Mouse (Mus musculus) liver, embryonic 14.5 days (tissue): ENCODE results near the gene Olfr351. TPM values are rescaled to one million over a fixed set of nuclear protein-coding genes. Genes with fewer than 3 reads are reported as not detected.

Experiments
- ATAC-seq: fragments of 200-750 bp; cut with Nextera tagmentation; 2 replicates; pipeline ENCODE4 v1.8.0; 2017; ENCODE audit warnings: moderate number of reproducible peaks, mild to moderate bottlenecking, moderate library complexity; ENCODE audit not compliant: insufficient read depth
- DNase-seq, 3 experiments: peaks; one replicate each; pipeline ENCODE4 v3.0.0-alpha.2; 2012 to 2013; ENCODE audit warnings: low read depth in 3 of 3, low spot score in 3 of 3
- H3K27ac ChIP-seq: fragments of 300-500 bp; sonication (generic); 2 replicates; pipeline ENCODE4 v1.5.1; 2014; ENCODE audit warnings: moderate library complexity, mild to moderate bottlenecking, control low read depth, inconsistent platforms
- H3K27me3 ChIP-seq: fragments of 300-500 bp; sonication (generic); 2 replicates; pipeline ENCODE4 v1.6.1; 2014; ENCODE audit warnings: mild to moderate bottlenecking, low read length, moderate library complexity; ENCODE audit not compliant: control insufficient read depth, insufficient read depth
- H3K36me3 ChIP-seq: fragments of 300-500 bp; sonication (generic); replicated peaks from 2 replicates; pipeline ENCODE4 v1.6.1; 2014; ENCODE audit warnings: low read depth; ENCODE audit not compliant: control insufficient read depth, insufficient read depth
- H3K4me1 ChIP-seq, 2 experiments: fragments of 200-500 bp in 1 of 2; fragments of 300-500 bp in 1 of 2; sonication (generic) in 1 of 2; replicated peaks; 2 replicates each; pipeline ENCODE4 v1.6.1; 2012 to 2014; ENCODE audit warnings: antibody characterized with exemption in 1 of 2, inconsistent platforms in 1 of 2, low read length in 1 of 2; ENCODE audit not compliant: control insufficient read depth in 2 of 2, insufficient read depth in 2 of 2
- H3K4me2 ChIP-seq: fragments of 300-500 bp; sonication (generic); 2 replicates; pipeline ENCODE4 v1.6.1; 2014; ENCODE audit warnings: low read depth, mild to moderate bottlenecking, control low read depth, moderate library complexity
- H3K4me3 ChIP-seq, 2 experiments: fragments of 200-500 bp in 1 of 2; fragments of 300-500 bp in 1 of 2; sonication (generic) in 1 of 2; 2 replicates each; pipeline ENCODE4 v1.5.1; 2012 to 2014; ENCODE audit warnings: low read depth in 2 of 2, low read length in 2 of 2, mild to moderate bottlenecking in 2 of 2, control low read depth in 1 of 2, inconsistent platforms in 1 of 2, moderate library complexity in 1 of 2; ENCODE audit not compliant: insufficient read depth in 1 of 2
- H3K9ac ChIP-seq: fragments of 300-500 bp; sonication (generic); replicated peaks from 2 replicates; pipeline ENCODE4 v1.6.1; 2014; ENCODE audit warnings: mild to moderate bottlenecking, control low read depth, moderate library complexity
- H3K9me3 ChIP-seq: fragments of 300-500 bp; sonication (generic); 2 replicates; pipeline ENCODE4 v1.6.1; 2016; ENCODE audit warnings: low read length, mixed read lengths; ENCODE audit not compliant: control insufficient read depth
- CTCF ChIP-seq: IDR thresholded peaks from 2 replicates; pipeline ENCODE4 v1.5.1; 2016; ENCODE audit warnings: antibody characterized with exemption, low read depth, control low read depth
- EP300 ChIP-seq: IDR thresholded peaks from 2 replicates; pipeline ENCODE4 v1.6.1; 2016; ENCODE audit warnings: antibody characterized with exemption, low read depth
- WGBS: fragments of 180-500 bp; shearing (Covaris S2); extraction: QIAGEN DNeasy Blood & Tissue Kit; methylation state at CpG from one replicate; pipeline ENCODE4 v1.1.7; 2014; ENCODE audit not compliant: insufficient replicate concordance; 5-methylcytosine and 5-hydroxymethylcytosine counted together
- polyA plus RNA-seq, 2 experiments: library from polyadenylated mRNA; depleted of rRNA in 1 of 2; stranded (reverse) in 1 of 2; unstranded in 1 of 2; fragments of >200 nt; fragmentation: Nextera tagmentation in 1 of 2; extraction: Ambion mirVana in 1 of 2; gene quantifications; 2 replicates each; pipeline versions ENCODE4 v1.2.1 to v1.2.3; 2012 to 2014

The Olfr351 gene
- polyA plus RNA-seq, 2 experiments, result not detected

GRCm38 (mm10) chr2:36846010-36846409, 16.4 kb downstream of the Olfr351 start, which contains the start of gene Olfr350:
TSS of gene Olfr350 (plus strand) at chr2:36846310.
- Histone ChIP-seq H3K9me3 (no peaks in the 10 kb centered on the region), H3K27ac (no peak within 1 kb of the TSS), H3K36me3 (no peaks in the 10 kb centered on the region), H3K4me2 (no peak within 1 kb of the TSS), H3K4me1 (no peaks in the 10 kb centered on the region), H3K27me3 (no peaks in the 10 kb centered on the region), H3K9ac (no peak within 1 kb of the TSS), H3K4me3 (no peak within 1 kb of the TSS)
- ATAC-seq (no peak), DNase-seq (no peak)
- WGBS, result 55% methylated on average over 1 of the region's 1 CpGs
- no peak for TF ChIP-seq CTCF
- no peak for TF ChIP-seq EP300

DNA sequence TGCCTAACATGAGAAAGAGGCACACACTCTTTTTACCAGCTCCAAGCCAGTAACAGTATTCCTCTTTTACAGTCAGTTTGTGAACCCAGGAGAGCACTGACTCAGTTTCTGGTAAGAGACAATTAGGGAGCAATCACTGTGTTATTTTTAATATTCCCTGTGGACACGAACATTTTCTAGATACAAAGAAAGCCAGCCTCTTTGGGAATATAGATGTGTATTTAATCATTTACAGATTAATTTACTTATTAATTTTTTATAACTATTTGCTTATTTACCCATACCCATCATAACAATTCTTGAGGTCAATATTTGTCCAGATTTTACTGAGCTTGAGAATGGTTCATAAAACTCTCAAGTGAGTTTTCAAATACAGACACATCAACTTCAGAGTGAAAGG, 45.5 kb downstream of the Olfr351 start, which contains the start of gene Olfr3:
TSS of gene Olfr3 (minus strand) at position 101 of the 400 bp plus-strand sequence.
- Histone ChIP-seq H3K27ac (no peak within 1 kb of the TSS), H3K4me1 (no peaks in the 10 kb centered on the region), H3K36me3 (no peaks in the 10 kb centered on the region), H3K9ac (no peak within 1 kb of the TSS), H3K9me3 (no peaks in the 10 kb centered on the region), H3K27me3 (no peaks in the 10 kb centered on the region), H3K4me3 (no peak within 1 kb of the TSS), H3K4me2 (no peak within 1 kb of the TSS)
- WGBS, result 36% methylated on average over 1 of the region's 1 CpGs
- no peak for DNase-seq
- TF ChIP-seq CTCF (no peak), EP300 (no peak)
- no peak for ATAC-seq

Other genes starting within 250 kb of the Olfr351 start
- not detected in 2 replicates for gene Olfr345, start 222.6 kb downstream of the Olfr351 start, polyA plus RNA-seq (2012; rRNA removed)
- not detected in 2 replicates for gene Olfr345, start 222.6 kb downstream of the Olfr351 start, polyA plus RNA-seq (2014; fragmentation: Nextera tagmentation; extraction: Ambion mirVana)
- gene Olfr346, start 176.9 kb downstream of the Olfr351 start, polyA plus RNA-seq (2012; rRNA removed), result not detected in 2 replicates
- gene Olfr346, start 176.9 kb downstream of the Olfr351 start, polyA plus RNA-seq (2014; fragmentation: Nextera tagmentation; extraction: Ambion mirVana), result not detected in 2 replicates
- gene Olfr347, start 130.8 kb downstream of the Olfr351 start, polyA plus RNA-seq (2012; rRNA removed), result not detected in 2 replicates
- not detected in 2 replicates for gene Olfr347, start 130.8 kb downstream of the Olfr351 start, polyA plus RNA-seq (2014; fragmentation: Nextera tagmentation; extraction: Ambion mirVana)
- gene Olfr348, start 78.4 kb downstream of the Olfr351 start, polyA plus RNA-seq (2012; rRNA removed), result not detected in 2 replicates
- not detected in 2 replicates for gene Olfr348, start 78.4 kb downstream of the Olfr351 start, polyA plus RNA-seq (2014; fragmentation: Nextera tagmentation; extraction: Ambion mirVana)
- not detected in 2 replicates for gene Olfr50, start 72.1 kb downstream of the Olfr351 start, polyA plus RNA-seq (2012; rRNA removed)
- gene Olfr50, start 72.1 kb downstream of the Olfr351 start, polyA plus RNA-seq (2014; fragmentation: Nextera tagmentation; extraction: Ambion mirVana), result not detected in 2 replicates
- not detected in 2 replicates for gene Olfr3, start 45.6 kb downstream of the Olfr351 start, polyA plus RNA-seq (2012; rRNA removed)
- gene Olfr3, start 45.6 kb downstream of the Olfr351 start, polyA plus RNA-seq (2014; fragmentation: Nextera tagmentation; extraction: Ambion mirVana), result not detected in 2 replicates
- gene Olfr350, start 16.4 kb downstream of the Olfr351 start, polyA plus RNA-seq (2012; rRNA removed), result not detected in 2 replicates
- gene Olfr350, start 16.4 kb downstream of the Olfr351 start, polyA plus RNA-seq (2014; fragmentation: Nextera tagmentation; extraction: Ambion mirVana), result not detected in 2 replicates
- not detected in 2 replicates for gene Olfr352, start 5.8 kb upstream of the Olfr351 start, polyA plus RNA-seq (2012; rRNA removed)
- not detected in 2 replicates for gene Olfr352, start 5.8 kb upstream of the Olfr351 start, polyA plus RNA-seq (2014; fragmentation: Nextera tagmentation; extraction: Ambion mirVana)
- gene Olfr353, start 30.3 kb upstream of the Olfr351 start, polyA plus RNA-seq (2012; rRNA removed), result not detected in 2 replicates
- gene Olfr353, start 30.3 kb upstream of the Olfr351 start, polyA plus RNA-seq (2014; fragmentation: Nextera tagmentation; extraction: Ambion mirVana), result not detected in 2 replicates
- not detected in 2 replicates for gene Olfr354, start 43.0 kb upstream of the Olfr351 start, polyA plus RNA-seq (2012; rRNA removed)
- gene Olfr354, start 43.0 kb upstream of the Olfr351 start, polyA plus RNA-seq (2014; fragmentation: Nextera tagmentation; extraction: Ambion mirVana), result not detected in 2 replicates
- not detected in 2 replicates for gene Olfr355, start 66.2 kb upstream of the Olfr351 start, polyA plus RNA-seq (2012; rRNA removed)
- gene Olfr355, start 66.2 kb upstream of the Olfr351 start, polyA plus RNA-seq (2014; fragmentation: Nextera tagmentation; extraction: Ambion mirVana), result not detected in 2 replicates
- gene Olfr356, start 74.5 kb upstream of the Olfr351 start, polyA plus RNA-seq (2012; rRNA removed), result not detected in 2 replicates
- not detected in 2 replicates for gene Olfr356, start 74.5 kb upstream of the Olfr351 start, polyA plus RNA-seq (2014; fragmentation: Nextera tagmentation; extraction: Ambion mirVana)
- not detected in 2 replicates for gene Olfr357, start 131.2 kb upstream of the Olfr351 start, polyA plus RNA-seq (2012; rRNA removed)
- not detected in 2 replicates for gene Olfr357, start 131.2 kb upstream of the Olfr351 start, polyA plus RNA-seq (2014; fragmentation: Nextera tagmentation; extraction: Ambion mirVana)
- not detected in 2 replicates for gene Olfr358, start 146.7 kb upstream of the Olfr351 start, polyA plus RNA-seq (2012; rRNA removed)
- gene Olfr358, start 146.7 kb upstream of the Olfr351 start, polyA plus RNA-seq (2014; fragmentation: Nextera tagmentation; extraction: Ambion mirVana), result not detected in 2 replicates
- gene Olfr360, start 203.1 kb upstream of the Olfr351 start, polyA plus RNA-seq (2012; rRNA removed), result not detected in 2 replicates
- not detected in 2 replicates for gene Olfr360, start 203.1 kb upstream of the Olfr351 start, polyA plus RNA-seq (2014; fragmentation: Nextera tagmentation; extraction: Ambion mirVana)
- not detected in 2 replicates for gene Olfr361, start 226.6 kb upstream of the Olfr351 start, polyA plus RNA-seq (2012; rRNA removed)
- not detected in 2 replicates for gene Olfr361, start 226.6 kb upstream of the Olfr351 start, polyA plus RNA-seq (2014; fragmentation: Nextera tagmentation; extraction: Ambion mirVana)